Mouse (Mus musculus) left cerebral cortex, adult 8-10 months (tissue): ENCODE measurements at regions not wholly inside any gene's neighbourhood (a gene's known extent, or its start where the extent isn't known, plus 50 kb on each side); places are given as distances from the start of the nearest gene placed in this dataset.

Experiments used
- DNase-seq, 2 experiments: peaks; one replicate each; pipeline ENCODE4 v3.0.0; 2022; ENCODE audit warnings: low spot score in 2 of 2

- no peak for DNase-seq
These were observed 54.9 kb upstream of the Basp1 start for GRCm38 (mm10) chr15:25468478-25468877.

DNA sequence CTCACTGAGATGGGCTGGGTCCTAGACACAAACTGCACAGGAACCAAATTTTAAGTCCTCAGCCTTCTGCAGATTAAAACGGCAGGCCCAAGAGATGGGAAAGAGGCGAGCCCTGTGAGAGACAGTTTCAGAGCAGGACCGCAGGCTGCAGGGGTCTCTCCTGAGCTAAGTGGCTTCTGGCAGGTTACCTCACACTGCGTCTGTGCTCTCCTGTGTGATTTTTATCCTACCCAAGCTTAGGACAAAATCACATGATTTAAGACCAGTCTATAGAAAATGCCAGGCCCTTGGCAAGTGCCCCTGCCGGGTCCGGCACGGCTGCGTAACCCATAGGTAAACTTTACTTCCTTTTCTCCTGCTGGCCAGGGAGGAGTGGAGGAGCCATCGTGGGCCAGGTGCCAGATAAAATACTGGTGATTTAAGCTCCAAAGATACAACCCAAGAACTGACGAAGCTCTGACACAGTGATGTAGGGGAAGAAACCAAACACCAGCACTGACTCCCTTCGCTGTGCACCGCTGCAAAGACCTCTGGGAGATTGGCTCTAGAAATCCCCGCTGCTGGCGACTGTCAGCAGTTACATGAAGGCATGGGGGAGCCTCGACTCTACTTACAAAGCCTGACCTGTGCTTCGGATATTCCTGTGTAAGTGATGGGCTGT lies 55.8 kb upstream of the Basp1 start:
- DNase-seq: no peak

DNA sequence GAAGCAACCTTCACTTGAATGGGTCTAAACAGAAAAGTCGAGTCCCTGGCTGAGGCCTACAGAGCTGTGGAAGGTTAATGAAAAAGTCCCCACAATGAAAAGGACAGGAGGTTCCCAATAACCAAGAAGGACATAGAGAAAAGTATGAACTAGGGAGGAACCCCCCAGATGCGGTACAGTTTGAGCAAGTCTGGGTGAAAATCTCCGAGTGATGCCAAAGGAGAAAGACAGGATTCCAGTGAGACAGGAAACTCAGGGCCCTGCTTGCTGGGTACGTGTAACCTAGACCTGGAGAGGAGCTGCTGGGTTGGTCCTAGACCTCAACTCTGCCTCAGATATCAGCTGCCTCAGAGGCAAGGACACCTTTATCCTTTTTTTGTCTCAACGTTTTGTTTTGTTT lies 57.8 kb upstream of the Basp1 start:
- no peak for DNase-seq

- DNase-seq: no peak
These were observed 59.7 kb upstream of the Basp1 start for GRCm38 (mm10) chr15:25473201-25473710.

DNA sequence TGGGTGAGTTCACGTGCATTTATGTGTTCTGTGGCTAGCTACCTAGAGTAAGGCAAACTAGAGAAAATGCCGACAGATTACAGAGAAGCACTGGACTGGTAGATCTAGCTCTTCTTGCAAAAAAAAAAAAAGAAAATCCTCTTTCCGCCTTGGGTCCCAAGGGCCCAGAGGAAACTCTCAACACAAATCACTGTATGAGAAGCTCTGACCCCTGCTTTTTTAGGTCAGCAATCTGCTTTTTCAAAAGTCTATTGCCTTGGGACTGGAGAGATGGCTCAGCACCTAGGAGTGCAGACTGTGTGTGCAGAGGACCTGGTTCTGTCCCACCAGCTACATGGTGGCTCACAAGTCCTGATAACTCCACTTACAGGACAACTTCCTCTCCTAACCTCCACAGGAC lies 60.5 kb upstream of the Basp1 start:
- no peak for DNase-seq

DNA sequence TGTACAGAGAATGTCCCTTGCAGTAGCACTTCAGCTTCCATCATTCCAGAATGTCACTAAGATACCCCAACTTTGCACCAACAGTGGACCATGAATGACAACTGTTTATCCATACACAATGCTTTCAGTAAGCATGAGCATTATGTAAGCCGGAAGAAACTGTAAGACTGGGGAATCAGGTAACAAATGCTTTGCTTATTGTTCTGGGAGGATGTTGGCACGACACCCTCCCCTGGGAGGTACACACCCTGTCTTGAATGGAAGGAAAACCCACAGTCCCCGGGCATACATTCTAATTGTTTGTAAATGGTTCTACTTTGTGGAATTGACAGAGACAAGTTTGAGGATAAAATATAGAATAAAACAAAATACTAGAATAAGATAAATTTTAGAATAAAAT lies 69.0 kb upstream of the Basp1 start:
- no peak for DNase-seq

GRCm38 (mm10) chr15:25485372-25485771 lies 71.8 kb upstream of the Basp1 start:
- DNase-seq: no peak

DNA sequence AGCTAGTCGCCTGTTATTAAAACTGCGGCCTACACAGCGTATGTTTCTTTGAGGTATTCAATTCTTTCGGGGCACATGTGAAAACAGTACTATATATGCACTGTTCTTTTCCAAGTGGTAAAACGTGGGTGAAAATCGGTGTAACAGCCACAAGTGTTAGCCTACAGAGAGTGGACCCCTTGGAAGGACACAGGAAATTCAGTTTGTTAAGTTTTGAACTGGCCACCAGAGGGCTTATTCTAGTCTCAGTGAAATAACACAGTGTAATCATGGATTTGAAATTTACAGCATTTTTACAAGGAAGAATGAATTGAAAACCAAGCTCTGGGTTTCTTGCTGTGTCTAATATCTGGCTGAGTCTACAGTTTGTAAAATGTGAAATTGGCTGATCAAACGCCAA lies 72.6 kb upstream of the Basp1 start:
- no peak for DNase-seq

GRCm38 (mm10) chr15:25489804-25490203 lies 76.2 kb upstream of the Basp1 start:
- DNase-seq: no peak

- DNase-seq: no peak
These were observed 78.7 kb upstream of the Basp1 start for GRCm38 (mm10) chr15:25492161-25492746.

GRCm38 (mm10) chr15:25494687-25495299 lies 81.2 kb upstream of the Basp1 start:
- DNase-seq: no peak

DNA sequence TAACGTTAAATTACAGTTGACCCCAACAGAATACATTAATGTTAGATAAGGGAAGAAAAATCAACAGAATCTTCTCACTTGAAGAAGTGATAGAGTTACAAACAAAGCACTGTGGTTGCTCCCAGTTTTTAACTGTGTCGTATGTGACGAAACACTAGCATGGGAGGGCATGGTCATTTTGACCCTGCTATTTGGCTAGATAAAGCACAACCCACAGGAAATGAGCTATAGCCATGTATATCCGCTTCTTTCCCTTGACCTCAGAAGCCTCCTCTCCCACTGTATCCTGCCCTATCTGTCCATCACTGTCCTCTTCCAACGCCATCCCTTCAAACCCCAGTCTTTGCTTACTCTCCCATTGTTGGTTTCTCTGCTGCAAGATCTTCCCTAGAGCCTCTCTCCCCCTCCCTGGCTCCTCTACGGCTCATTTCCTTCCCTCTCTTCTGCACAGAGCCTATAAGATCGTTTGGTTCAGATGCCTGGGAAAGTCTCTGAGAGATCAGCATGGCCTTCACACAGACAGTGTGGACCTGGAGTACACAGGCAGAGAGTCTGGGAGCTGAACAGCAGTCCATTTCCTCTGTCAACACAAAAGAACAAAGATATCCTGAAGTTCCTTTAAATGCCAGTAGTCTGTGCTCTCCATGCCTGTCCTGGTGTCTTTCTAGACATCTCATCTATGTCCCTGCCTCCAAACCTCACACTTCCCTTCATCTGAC lies 82.5 kb upstream of the Basp1 start:
- DNase-seq: no peak

GRCm38 (mm10) chr15:25497743-25498142 lies 84.2 kb upstream of the Basp1 start:
- DNase-seq: no peak

GRCm38 (mm10) chr15:25498422-25498821 lies 84.9 kb upstream of the Basp1 start:
- no peak for DNase-seq

DNA sequence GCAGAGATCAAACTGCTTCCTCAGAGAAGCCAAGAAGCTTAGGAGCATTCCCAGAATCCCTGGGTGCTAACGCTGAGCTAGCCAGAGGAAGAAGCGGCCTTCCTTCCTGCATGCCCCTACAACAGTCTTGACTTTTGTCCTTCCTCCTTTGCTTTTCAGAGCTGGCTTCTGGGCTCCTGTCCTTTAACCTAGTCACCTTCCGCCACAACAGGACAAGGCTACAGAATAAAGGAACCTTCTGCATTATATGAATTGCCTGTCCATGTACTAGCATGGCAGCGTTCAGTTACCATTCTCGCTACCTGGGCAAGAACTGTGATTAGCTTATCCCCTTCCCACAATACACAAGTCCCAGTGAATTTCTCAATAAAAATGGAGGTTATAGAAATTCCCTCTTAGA lies 88.9 kb upstream of the Basp1 start:
- no peak for DNase-seq

GRCm38 (mm10) chr15:25503104-25503503 lies 89.5 kb upstream of the Basp1 start:
- no peak for DNase-seq

DNA sequence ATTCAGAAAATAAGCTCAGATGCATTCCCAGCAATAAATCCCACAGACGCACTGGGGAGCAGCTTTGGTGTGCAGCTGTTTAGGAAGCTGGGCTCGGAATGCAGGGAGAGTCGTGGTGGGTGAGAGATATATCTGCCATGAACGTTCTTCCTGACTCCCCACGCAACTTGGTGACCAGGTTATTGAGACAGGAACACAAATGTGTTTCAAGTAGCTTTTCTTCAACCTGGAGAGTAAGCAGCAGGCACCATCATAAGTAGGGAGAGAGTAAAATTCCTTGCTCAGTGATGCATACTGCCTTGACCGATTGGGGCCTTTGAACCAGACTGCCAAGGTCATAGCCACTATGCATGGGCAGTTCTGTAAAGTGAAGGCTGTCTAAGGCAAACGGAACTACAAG lies 95.6 kb upstream of the Basp1 start:
- DNase-seq: no peak

- DNase-seq: no peak
These were observed 96.0 kb upstream of the Basp1 start for GRCm38 (mm10) chr15:25509584-25509983.

GRCm38 (mm10) chr15:25510060-25510492 lies 96.5 kb upstream of the Basp1 start:
- peak in 1 of 2 experiments; percentile 10 for DNase-seq

GRCm38 (mm10) chr15:25518025-25518928 lies 104.0 kb upstream of the Myo10 start:
- DNase-seq: peak in 1 of 2 experiments; percentile 26

- no peak for DNase-seq
These were observed 98.1 kb upstream of the Myo10 start for GRCm38 (mm10) chr15:25524189-25524588.
